Mouse (Mus musculus) ES-E14 (cell line): ENCODE measurements around the gene Kdm1b. TPM values are rescaled to one million over a fixed set of nuclear protein-coding genes. Genes with fewer than 3 reads are reported as not detected.

Experiments
- DNase-seq: peaks from one replicate; pipeline ENCODE4 v3.0.0-alpha.2; 2013; ENCODE audit warnings: low read depth, low spot score
- H3K27ac ChIP-seq: 2 replicates; pipeline ENCODE4 v1.5.1; 2012; ENCODE audit warnings: low read depth, mild to moderate bottlenecking, low read length, moderate library complexity, mixed read lengths; ENCODE audit not compliant: poor library complexity, insufficient read depth, severe bottlenecking
- H3K36me3 ChIP-seq: 2 replicates; pipeline ENCODE4 v1.6.1; 2012; ENCODE audit warnings: mild to moderate bottlenecking, low read length, moderate library complexity, mixed read lengths; ENCODE audit not compliant: control insufficient read depth, poor library complexity, insufficient read depth, severe bottlenecking
- H3K4me1 ChIP-seq, 2 experiments: fragments of 150-350 bp in 1 of 2; sonication (generic) in 1 of 2; 2 replicates each; pipeline ENCODE4 v1.6.1; 2012; ENCODE audit warnings: low read length in 2 of 2, mild to moderate bottlenecking in 1 of 2, mixed read lengths in 1 of 2; ENCODE audit not compliant: control insufficient read depth in 2 of 2, insufficient read depth in 2 of 2, poor library complexity in 1 of 2
- H3K4me3 ChIP-seq, 2 experiments: fragments of 150-350 bp in 1 of 2; sonication (generic) in 1 of 2; 2 replicates each; pipeline ENCODE4 v1.5.1; 2012; ENCODE audit warnings: low read length in 2 of 2, low read depth in 1 of 2, mild to moderate bottlenecking in 1 of 2, mixed read lengths in 1 of 2; ENCODE audit not compliant: insufficient read depth in 1 of 2, poor library complexity in 1 of 2, severe bottlenecking in 1 of 2
- H3K9ac ChIP-seq: 2 replicates; pipeline ENCODE4 v1.6.1; 2012; ENCODE audit warnings: low read depth, mild to moderate bottlenecking, low read length, mixed read lengths; ENCODE audit not compliant: poor library complexity, insufficient read depth, severe bottlenecking
- H3K9me3 ChIP-seq: fragments of 150-350 bp; sonication (generic); 2 replicates; pipeline ENCODE4 v1.6.1; 2012; ENCODE audit warnings: low read depth, mild to moderate bottlenecking, low read length; ENCODE audit not compliant: control insufficient read depth, insufficient read depth
- CHD2 ChIP-seq: IDR thresholded peaks from 2 replicates; pipeline ENCODE4 v1.6.1; 2014; ENCODE audit warnings: mild to moderate bottlenecking, low read depth, low read length, inconsistent platforms
- HCFC1 ChIP-seq: IDR thresholded peaks from 2 replicates; pipeline ENCODE4 v1.6.1; 2012; ENCODE audit warnings: low read length, inconsistent platforms, borderline replicate concordance; ENCODE audit not compliant: insufficient read depth
- MAFK ChIP-seq: IDR thresholded peaks from 2 replicates; pipeline ENCODE4 v1.6.1; 2014; ENCODE audit warnings: mild to moderate bottlenecking, low read depth, low read length, inconsistent platforms; ENCODE audit not compliant: insufficient read depth
- ZC3H11A ChIP-seq: IDR thresholded peaks from 2 replicates; pipeline ENCODE4 v1.6.1; 2012; ENCODE audit warnings: low read depth, mild to moderate bottlenecking, inconsistent platforms, low read length, borderline replicate concordance
- ZNF384 ChIP-seq: IDR thresholded peaks from 2 replicates; pipeline ENCODE4 v1.6.1; 2012; ENCODE audit warnings: low read depth, low read length, inconsistent platforms
- in situ Hi-C, 2 experiments: fragments of 600-800 bp; cut with MboI; formaldehyde crosslinking; loops; one replicate each; pipeline ENCODE4 v1.15.1; 2025; ENCODE audit warnings: low sequenced_read_pairs in 2 of 2, inconsistent platforms in 1 of 2; ENCODE audit not compliant: unreplicated experiment in 2 of 2
- total RNA-seq: library from RNA; depleted of rRNA; stranded (reverse); fragments of 300-350 nt; gene quantifications from 2 replicates; pipeline ENCODE4 v1.2.3, GENCODE M21; 2012

The Kdm1b gene
- total RNA-seq, 1 experiment = 9.5 TPM

DNA sequence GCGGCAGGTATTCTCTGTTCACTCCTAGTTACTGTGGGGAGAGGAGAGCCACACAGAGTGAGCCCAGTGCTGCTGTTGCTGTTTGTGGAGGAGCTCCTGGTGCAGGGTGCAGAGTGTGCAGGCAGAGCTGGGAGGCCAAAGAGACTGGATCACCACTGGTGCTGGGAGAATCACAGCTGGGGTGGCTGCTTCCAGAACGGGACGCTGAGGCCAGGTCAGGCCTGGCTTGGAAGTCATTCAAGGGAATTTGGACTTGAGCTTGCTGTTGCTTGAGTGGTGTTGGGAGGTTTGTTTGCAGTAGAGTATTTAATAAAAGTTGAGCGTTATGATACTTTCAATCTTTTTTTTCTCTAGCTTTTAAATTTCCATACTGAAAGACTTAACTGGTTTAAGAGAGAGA lies 4.7 kb downstream of the Kdm1b start:
- Histone ChIP-seq H3K27ac (no peak overlapping the region), H3K9ac (no peak overlapping the region), H3K4me3 (no peak overlapping the region), H3K4me1 (0 out of 4 replicates have a peak, but pooled peaks cover 0 to 1% of the 10 kb centered on the region in 2 experiments), H3K36me3 (0 out of 2 replicates have a peak, but pooled peaks cover 4% of the 10 kb centered on the region), H3K9me3 (no peaks in the 10 kb centered on the region)
- in situ Hi-C loops = no loop called here
- TF ChIP-seq ZC3H11A = no peak
- TF ChIP-seq HCFC1 = no peak
- TF ChIP-seq CHD2 = no peak
- TF ChIP-seq MAFK = no peak
- TF ChIP-seq ZNF384 = no peak
- no peak for DNase-seq

GRCm38 (mm10) chr13:47050009-47050408 lies 6.7 kb downstream of the Kdm1b start:
- Histone ChIP-seq H3K36me3 (0 out of 2 replicates have a peak, but pooled peaks cover 4% of the 10 kb centered on the region), H3K9me3 (no peaks in the 10 kb centered on the region), H3K27ac (no peak overlapping the region), H3K9ac (no peak overlapping the region), H3K4me1 (0 out of 4 replicates have a peak, but pooled peaks cover 0 to 1% of the 10 kb centered on the region in 2 experiments), H3K4me3 (no peak overlapping the region)
- DNase-seq = no peak
- TF ChIP-seq ZC3H11A (no peak), ZNF384 (no peak), CHD2 (no peak), MAFK (no peak), HCFC1 (no peak)
- in situ Hi-C loops = no loop called here

GRCm38 (mm10) chr13:47053971-47054370 lies 10.7 kb downstream of the Kdm1b start:
- H3K9me3 ChIP-seq = no peaks in the 10 kb centered on the region
- no peak overlapping the region for H3K27ac ChIP-seq
- DNase-seq = no peak
- peaks cover 0 to 2% of the 10 kb centered on the region in 2 experiments; a peak in 1 of 4 replicates for H3K4me1 ChIP-seq
- in situ Hi-C loops = no loop called here
- peaks cover 6% of the 10 kb centered on the region; the same call in 1 of the 2 replicates for H3K36me3 ChIP-seq
- TF ChIP-seq CHD2 (no peak), MAFK (no peak), HCFC1 (no peak), ZNF384 (no peak), ZC3H11A (no peak)
- no peak overlapping the region for H3K9ac ChIP-seq
- no peak overlapping the region for H3K4me3 ChIP-seq

- TF ChIP-seq ZC3H11A = no peak
- peak overlapping the region in 1 of 2 experiments; percentile 40; a peak in 3 of 4 replicates for H3K4me3 ChIP-seq
- no peak overlapping the region; the same call in 1 of the 2 replicates for H3K27ac ChIP-seq
- in situ Hi-C loops = no loop called here
- H3K36me3 ChIP-seq = peaks cover 6% of the 10 kb centered on the region; the same call in 1 of the 2 replicates
- 0 out of 2 replicates have a peak overlapping the region, but pooled peaks have one; percentile 27 for H3K9ac ChIP-seq
- DNase-seq = no peak
- H3K9me3 ChIP-seq = no peaks in the 10 kb centered on the region
- H3K4me1 ChIP-seq = peaks cover 0 to 2% of the 10 kb centered on the region in 2 experiments; a peak in 1 of 4 replicates
Measured at GRCm38 (mm10) chr13:47056126-47056525, 12.8 kb downstream of the Kdm1b start.

DNA sequence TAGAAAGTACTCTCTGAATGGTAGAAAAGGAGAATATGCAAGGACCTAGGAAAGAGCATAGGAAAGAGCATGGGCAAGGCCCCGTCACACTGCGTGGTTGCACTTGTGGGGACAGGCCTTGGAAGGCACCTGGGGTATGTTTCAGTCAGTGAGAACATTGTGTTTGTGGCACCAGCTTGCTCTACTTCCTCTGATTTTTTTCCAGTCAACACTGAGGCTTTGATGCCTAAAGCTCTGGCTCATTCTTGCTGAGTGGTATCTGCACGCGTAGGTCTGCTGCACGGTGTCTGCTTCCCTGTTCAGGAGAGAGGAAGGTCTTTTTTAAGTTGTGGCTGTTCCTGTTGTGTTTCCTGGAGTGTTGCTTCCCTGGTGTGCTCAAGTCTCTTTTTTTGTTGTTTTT lies 13.5 kb downstream of the Kdm1b start:
- no peak for TF ChIP-seq MAFK
- TF ChIP-seq CHD2 = no peak
- TF ChIP-seq ZNF384 = no peak
- TF ChIP-seq HCFC1 = no peak
- no peak for TF ChIP-seq ZC3H11A
- in situ Hi-C loops = no loop called here
- DNase-seq = no peak
- no peak overlapping the region for H3K4me3 ChIP-seq
- H3K27ac ChIP-seq = no peak overlapping the region
- no peak overlapping the region for H3K9ac ChIP-seq
- H3K9me3 ChIP-seq = no peaks in the 10 kb centered on the region
- peaks cover 5% of the 10 kb centered on the region; the same call in 1 of the 2 replicates for H3K36me3 ChIP-seq
- H3K4me1 ChIP-seq = peaks cover 0 to 2% of the 10 kb centered on the region in 2 experiments; a peak in 1 of 4 replicates
